In genomic region chr12:97973909-97974510, GRCm38 (mm10) we compare ENCODE assay signal across 10 mouse cellular contexts.
DNase-seq lines count a peak whose midpoint lies in the region; ATAC-seq and TF ChIP-seq lines count a peak whose summit lies in the region.
"Had no signal": no experiment of that assay in that cellular context is flagged by ENCODE, and none has a peak within 500 bp of the region (broad histone marks: within the 10 kb centered on the region; RNA-seq: fewer than 3 reads in every experiment).

No protein-coding gene starts in this region.

- H3K9me3 ChIP-seq in embryonic facial prominence, embryonic 14.5 days (ENCODE audit: control insufficient read depth, low read length): 0 out of 2 replicates have a peak, but pooled peaks cover 4% of the 10 kb centered on the region
- H3K9me3 ChIP-seq in embryonic facial prominence, embryonic 10.5 days: no peaks in the 10 kb centered on the region

- no peak for ATAC-seq in embryonic facial prominence, embryonic 14.5 days (ENCODE audit: low read depth)

- H3K4me3 ChIP-seq in embryonic facial prominence, embryonic 14.5 days (ENCODE audit: low read depth, low read length): no peak overlapping the region
- H3K4me3 ChIP-seq in embryonic facial prominence, embryonic 10.5 days: no peak overlapping the region
- no peak overlapping the region for H3K4me3 ChIP-seq in lung, adult 2 months (replicated peaks; ENCODE audit: extremely low read depth, low read depth, low read length)

- H3K27me3 ChIP-seq in embryonic facial prominence, embryonic 14.5 days (replicated peaks; ENCODE audit: control insufficient read depth, insufficient read depth, low read length): no peaks in the 10 kb centered on the region
- no peaks in the 10 kb centered on the region for H3K27me3 ChIP-seq in embryonic facial prominence, embryonic 10.5 days (replicated peaks; ENCODE audit: low read depth, poor library complexity, severe bottlenecking)

- no peak for TF ChIP-seq CTCF in lung, adult 2 months (IDR thresholded peaks at IDR 0.05; ENCODE audit: insufficient read depth, low read length)

- H3K4me1 ChIP-seq in embryonic facial prominence, embryonic 14.5 days (ENCODE audit: control insufficient read depth, insufficient read depth, low read length): no peaks in the 10 kb centered on the region
- H3K4me1 ChIP-seq in embryonic facial prominence, embryonic 10.5 days: peaks cover 4% of the 10 kb centered on the region; the same call in 1 of the 2 replicates
- H3K4me1 ChIP-seq in lung, adult 2 months (ENCODE audit: control insufficient read depth, insufficient read depth, low read length): no peaks in the 10 kb centered on the region

- H3K9ac ChIP-seq in embryonic facial prominence, embryonic 14.5 days (ENCODE audit: low read depth, low read length): no peak overlapping the region

- no peak overlapping the region for H3K27ac ChIP-seq in embryonic facial prominence, embryonic 14.5 days (replicated peaks; ENCODE audit: low read depth, low read length)
- no peak overlapping the region for H3K27ac ChIP-seq in embryonic facial prominence, embryonic 10.5 days (replicated peaks)

- 47% methylated on average over 10 of the region's 10 CpGs for WGBS in embryonic facial prominence, embryonic 14.5 days
- 67% methylated on average over 10 of the region's 10 CpGs for WGBS in embryonic facial prominence, embryonic 10.5 days
- WGBS in lung, adult 2 months: 65% methylated on average over 10 of the region's 10 CpGs

- DNase-seq in embryonic facial prominence, embryonic 14.5 days (ENCODE audit: low spot score): peak; percentile 60
- no peak for DNase-seq in embryonic facial prominence, embryonic 10.5 days (ENCODE audit: low spot score)
- peak; percentile 28 for DNase-seq in lung, postnatal 10 days
- no peak for DNase-seq in lung, adult 2 months
- peak; percentile 20 to 49 for DNase-seq in layer of hippocampus, postnatal 14 days (ENCODE audit: low spot score in 2 of 2)
- DNase-seq in right cerebral cortex, postnatal 36 days (ENCODE audit: low spot score in 2 of 2): peak; percentile 16 to 31
- DNase-seq in thymus, postnatal 10 days (ENCODE audit: low spot score in 2 of 2): no peak
- no peak for DNase-seq in adrenal gland, postnatal 25 days
- DNase-seq: gastrocnemius, postnatal 14 days; spleen, adult 18-20 months had no signal

- no peak for TF ChIP-seq POLR2A in lung, adult 2 months (IDR thresholded peaks at IDR 0.05; ENCODE audit: borderline replicate concordance, extremely low read depth, low read depth, low read length)

- H3K36me3 ChIP-seq in embryonic facial prominence, embryonic 14.5 days (ENCODE audit: control insufficient read depth, insufficient read depth, low read length): no peaks in the 10 kb centered on the region
- no peaks in the 10 kb centered on the region for H3K36me3 ChIP-seq in embryonic facial prominence, embryonic 10.5 days (replicated peaks)

- no peak overlapping the region for H3K4me2 ChIP-seq in embryonic facial prominence, embryonic 14.5 days (ENCODE audit: low read depth, low read length)

Comparison
In these comparisons a context has a peak if more than half of its experiments do, and no peak if none do; other contexts are left out.
1. DNase-seq: peak in embryonic facial prominence, embryonic 14.5 days (single experiment), lung, postnatal 10 days (single experiment), layer of hippocampus, postnatal 14 days (2 of 2) and right cerebral cortex, postnatal 36 days (2 of 2); none in embryonic facial prominence, embryonic 10.5 days (single experiment), lung, adult 2 months (single experiment), thymus, postnatal 10 days (0 of 2) and adrenal gland, postnatal 25 days (single experiment).